Mouse (Mus musculus) embryonic facial prominence, embryonic 10.5 days (tissue): Measurements from ENCODE around the gene Epgn. TPM values are rescaled to one million over a fixed set of nuclear protein-coding genes. Genes with fewer than 3 reads are reported as not detected.
A peak's percentile ranks its signal among the peaks of the same experiment; 100 is the strongest.

Source experiments
- DNase-seq: peaks from one replicate; pipeline ENCODE4 v3.0.0-alpha.2; 2017; ENCODE audit warnings: low spot score
- H3K27ac ChIP-seq: fragments of 300-500 bp; sonication (generic); replicated peaks from 2 replicates; pipeline ENCODE4 v1.5.1; 2016; ENCODE audit warnings: mild to moderate bottlenecking
- H3K27me3 ChIP-seq: fragments of 300-500 bp; sonication (generic); replicated peaks from 2 replicates; pipeline ENCODE4 v1.6.1; 2016; ENCODE audit warnings: low read depth, mild to moderate bottlenecking; ENCODE audit not compliant: poor library complexity, severe bottlenecking
- H3K36me3 ChIP-seq: fragments of 300-500 bp; sonication (generic); replicated peaks from 2 replicates; pipeline ENCODE4 v1.6.1; 2016; ENCODE audit warnings: mild to moderate bottlenecking, moderate library complexity
- H3K4me1 ChIP-seq: fragments of 300-500 bp; sonication (generic); 2 replicates; pipeline ENCODE4 v1.6.1; 2016
- H3K4me3 ChIP-seq: fragments of 300-500 bp; sonication (generic); 2 replicates; pipeline ENCODE4 v1.5.1; 2016; ENCODE audit warnings: mild to moderate bottlenecking, moderate library complexity
- H3K9me3 ChIP-seq: fragments of 300-500 bp; sonication (generic); 2 replicates; pipeline ENCODE4 v1.6.1; 2016; ENCODE audit warnings: mild to moderate bottlenecking
- WGBS: fragments of 180-500 bp; shearing (Covaris S2); methylation state at CpG from one replicate; pipeline ENCODE4 v1.1.7; 2016; 5-methylcytosine and 5-hydroxymethylcytosine counted together
- polyA plus RNA-seq: library from polyadenylated mRNA; unstranded; fragments of >200 nt; fragmentation: Nextera tagmentation; extraction: Ambion mirVana; gene quantifications from 2 replicates; pipeline ENCODE4 v1.2.1, GENCODE M21; 2016

Gene Epgn
- polyA plus RNA-seq, 1 experiment from 2014 or later: 0.45 TPM

DNA sequence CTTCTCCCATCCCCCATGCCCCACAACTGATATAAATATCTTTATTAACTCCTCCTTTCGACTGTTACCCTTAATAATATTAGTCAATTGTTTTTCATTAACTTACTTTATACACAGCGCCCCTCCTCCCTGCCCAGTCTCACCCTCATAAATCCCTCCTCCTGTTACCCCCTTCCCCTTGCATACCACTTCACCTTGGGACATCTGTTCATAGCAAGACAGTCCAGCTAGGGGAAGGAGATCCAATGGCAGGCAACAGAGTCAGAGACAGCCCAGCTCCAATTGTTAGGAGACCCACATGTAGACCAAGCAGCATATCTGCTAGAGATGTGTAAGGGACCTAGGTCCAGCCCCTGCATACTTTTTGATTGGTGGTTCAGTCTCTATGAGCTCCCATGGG lies 11.7 kb downstream of the Epgn start:
- no peaks in the 10 kb centered on the region for H3K36me3 ChIP-seq
- no peak overlapping the region for H3K27ac ChIP-seq
- DNase-seq: no peak
- no peaks in the 10 kb centered on the region for H3K9me3 ChIP-seq
- H3K4me3 ChIP-seq: no peak overlapping the region
- no peaks in the 10 kb centered on the region for H3K27me3 ChIP-seq
- H3K4me1 ChIP-seq: peaks cover 2% of the 10 kb centered on the region; the same call in 1 of the 2 replicates
- 84% methylated on average over 2 of the region's 2 CpGs for WGBS

GRCm38 (mm10) chr5:91047987-91048386 lies 20.7 kb downstream of the Epgn start:
- Histone ChIP-seq H3K4me1 (no peaks in the 10 kb centered on the region), H3K9me3 (no peaks in the 10 kb centered on the region)
- WGBS: 84% methylated on average over 6 of the region's 6 CpGs

DNA sequence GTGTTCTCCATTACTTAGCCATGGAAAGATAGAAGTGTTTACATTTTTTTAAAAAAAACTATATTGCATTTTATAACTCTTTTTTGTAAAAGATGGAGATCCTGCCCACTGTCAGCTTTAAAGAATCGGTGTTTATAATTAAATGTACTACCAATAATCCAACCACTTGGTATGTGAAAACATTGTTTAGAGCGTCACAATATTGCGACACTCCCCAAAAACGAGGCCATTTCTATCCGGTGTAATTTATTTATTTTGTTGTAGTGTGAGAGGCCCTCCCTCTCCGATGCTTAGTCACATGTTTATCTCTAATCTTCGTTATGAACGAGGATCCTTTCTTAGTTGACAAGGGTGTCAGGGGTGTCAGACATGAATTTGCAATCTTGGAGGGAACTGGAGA lies 21.1 kb downstream of the Epgn start:
- H3K36me3 ChIP-seq: no peaks in the 10 kb centered on the region
- no peaks in the 10 kb centered on the region for H3K9me3 ChIP-seq
- no peaks in the 10 kb centered on the region for H3K27me3 ChIP-seq
- WGBS: 87% methylated on average over 8 of the region's 8 CpGs
- H3K4me3 ChIP-seq: no peak overlapping the region
- H3K27ac ChIP-seq: no peak overlapping the region
- no peaks in the 10 kb centered on the region for H3K4me1 ChIP-seq
- no peak for DNase-seq

More at GRCm38 (mm10) chr5:91047987-91048386, 20.7 kb downstream of the Epgn start:
- DNase-seq: no peak
- Histone ChIP-seq H3K27ac (no peak overlapping the region), H3K4me3 (no peak overlapping the region), H3K36me3 (no peaks in the 10 kb centered on the region), H3K27me3 (no peaks in the 10 kb centered on the region)

DNA sequence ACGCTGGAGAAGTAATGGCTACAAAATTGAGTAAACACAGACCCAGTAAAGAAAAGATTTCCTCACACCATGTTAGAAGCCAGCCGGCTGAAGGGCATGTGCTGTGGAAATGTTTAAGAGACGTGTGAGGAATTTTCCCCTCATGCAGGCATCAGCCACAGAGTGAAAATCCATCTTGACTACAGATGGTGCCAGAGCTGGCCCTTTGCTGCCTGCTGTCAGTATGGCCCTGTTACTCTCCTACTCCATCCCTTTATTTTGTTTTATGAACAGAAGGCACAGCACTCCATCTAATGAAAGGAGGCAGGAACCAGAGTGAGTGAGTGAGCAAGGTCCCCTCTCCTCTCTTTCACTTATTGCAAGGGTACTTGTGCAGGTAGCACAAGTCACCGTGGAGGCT lies 45.1 kb downstream of the Epgn start:
- Histone ChIP-seq H3K27ac (no peak overlapping the region), H3K4me3 (no peak overlapping the region), H3K27me3 (peaks cover 33% of the 10 kb centered on the region), H3K36me3 (no peaks in the 10 kb centered on the region), H3K4me1 (peaks cover 8% of the 10 kb centered on the region), H3K9me3 (no peaks in the 10 kb centered on the region)
- 81% methylated on average over 4 of the region's 4 CpGs for WGBS
- DNase-seq: no peak

- Histone ChIP-seq H3K4me1 (peaks cover 8% of the 10 kb centered on the region), H3K27me3 (peaks cover 33% of the 10 kb centered on the region), H3K4me3 (no peak overlapping the region), H3K36me3 (no peaks in the 10 kb centered on the region), H3K9me3 (no peaks in the 10 kb centered on the region), H3K27ac (no peak overlapping the region)
- DNase-seq: no peak
- 84% methylated on average over 8 of the region's 8 CpGs for WGBS
Measured at GRCm38 (mm10) chr5:91073626-91074025, 46.4 kb downstream of the Epgn start.

- WGBS: 43% methylated on average over 8 of the region's 8 CpGs
- Histone ChIP-seq H3K4me3 (peak overlapping the region; percentile 55), H3K4me1 (peaks cover 8% of the 10 kb centered on the region), H3K9me3 (no peaks in the 10 kb centered on the region), H3K27ac (no peak overlapping the region), H3K27me3 (peaks cover 33% of the 10 kb centered on the region), H3K36me3 (no peaks in the 10 kb centered on the region)
- no peak for DNase-seq
Measured at GRCm38 (mm10) chr5:91074026-91074425, 46.8 kb downstream of the Epgn start.

DNA sequence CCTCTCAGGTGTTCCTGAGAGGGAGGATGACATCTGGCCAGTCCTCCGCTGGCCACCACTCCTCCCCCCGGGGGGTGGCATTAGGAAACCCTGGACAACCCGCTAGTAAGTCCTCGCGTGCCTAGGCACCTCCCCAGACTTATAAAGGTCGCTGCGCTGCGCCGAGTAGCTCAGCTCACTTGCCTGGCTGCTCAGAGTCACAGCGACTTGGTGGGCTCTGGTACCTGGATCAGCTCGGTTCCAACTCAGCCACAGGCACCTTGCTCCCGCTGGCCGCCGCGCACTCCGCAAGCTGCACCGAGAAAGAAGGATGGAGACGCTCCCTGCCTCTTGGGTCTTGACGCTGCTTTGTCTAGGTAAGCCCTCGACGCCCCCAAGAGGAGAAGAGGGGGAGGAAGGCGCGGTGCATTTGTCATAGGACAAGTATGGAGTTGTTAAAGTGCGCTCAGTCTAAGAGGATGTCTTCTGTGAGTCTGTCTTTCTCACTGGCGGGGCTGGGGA lies 47.2 kb downstream of the Epgn start, which contains the start of gene Ereg:
Gene Ereg, plus strand, starts transcription at position 173 of the 501 bp plus-strand sequence.
- Histone ChIP-seq H3K27ac (no peak within 1 kb of the TSS), H3K4me1 (peaks cover 8% of the 10 kb centered on the region), H3K9me3 (no peaks in the 10 kb centered on the region), H3K36me3 (no peaks in the 10 kb centered on the region), H3K27me3 (peaks cover 33% of the 10 kb centered on the region), H3K4me3 (peak within 1 kb of the TSS; percentile 55)
- WGBS: 2% methylated on average over 25 of the region's 25 CpGs
- peak; percentile 64 for DNase-seq

- WGBS: 69% methylated on average over 1 of the region's 1 CpGs
- H3K9me3 ChIP-seq: no peaks in the 10 kb centered on the region
- DNase-seq: no peak
- H3K4me3 ChIP-seq: peak overlapping the region; percentile 55
- H3K27me3 ChIP-seq: peaks cover 33% of the 10 kb centered on the region
- H3K27ac ChIP-seq: no peak overlapping the region
- H3K4me1 ChIP-seq: peaks cover 8% of the 10 kb centered on the region
- H3K36me3 ChIP-seq: no peaks in the 10 kb centered on the region
Measured at GRCm38 (mm10) chr5:91075021-91075420, 47.8 kb downstream of the Epgn start.

DNA sequence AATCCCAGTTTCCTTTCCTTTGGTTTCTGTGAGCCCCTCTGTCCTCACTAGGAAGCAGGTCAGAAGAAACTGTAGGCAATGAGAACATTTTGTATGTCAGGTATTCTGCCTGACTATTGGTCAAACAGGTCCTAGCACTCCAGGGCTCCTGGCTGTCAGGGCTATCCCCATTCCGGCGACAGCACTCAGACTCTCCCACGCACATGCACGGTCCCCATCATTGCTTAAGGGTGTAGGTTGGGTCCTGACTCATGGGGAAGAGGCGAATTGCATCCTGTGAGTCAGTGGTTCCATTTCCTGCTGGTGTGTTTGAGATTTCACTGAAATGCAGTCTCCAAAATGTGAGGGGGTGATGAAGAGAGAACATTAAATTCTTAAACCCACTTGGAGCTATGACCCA lies 55.8 kb downstream of the Epgn start:
- Histone ChIP-seq H3K9me3 (no peaks in the 10 kb centered on the region), H3K4me1 (no peaks in the 10 kb centered on the region), H3K4me3 (no peak overlapping the region), H3K27me3 (no peaks in the 10 kb centered on the region), H3K36me3 (no peaks in the 10 kb centered on the region), H3K27ac (no peak overlapping the region)
- 82% methylated on average over 5 of the region's 5 CpGs for WGBS
- DNase-seq: no peak

Other genes starting within 250 kb of the Epgn start
- 0.15 TPM in 1 of 2 replicates, not detected in the other for gene Cxcl3, start 241.4 kb upstream of the Epgn start, polyA plus RNA-seq
- gene Cxcl15, start 232.9 kb upstream of the Epgn start, polyA plus RNA-seq: not detected in 2 replicates
- 0.10 TPM in 1 of 2 replicates, not detected in the other for gene Cxcl1, start 136.2 kb upstream of the Epgn start, polyA plus RNA-seq
- not detected in 2 replicates for gene Cxcl2, start 123.6 kb upstream of the Epgn start, polyA plus RNA-seq
- 53.2 and 58.7 TPM in 2 replicates for gene Mthfd2l, start 96.3 kb upstream of the Epgn start, polyA plus RNA-seq
- gene Ereg, start 47.2 kb downstream of the Epgn start, polyA plus RNA-seq: not detected in 2 replicates
- gene Areg, start 112.1 kb downstream of the Epgn start, polyA plus RNA-seq: 0.16 TPM in 1 of 2 replicates, not detected in the other